Mouse (Mus musculus): ENCODE measurements around the gene Olfr868. TPM values are rescaled to one million over a fixed set of nuclear protein-coding genes. Genes with fewer than 3 reads are reported as not detected.

Gene Olfr868
- polyA plus RNA-seq (2012; rRNA removed) (not detected in 2 replicates), polyA plus RNA-seq (2014; fragmentation: Nextera tagmentation; extraction: Ambion mirVana) (not detected in 2 replicates)

- no peak within 1 kb of the TSS for H3K9ac ChIP-seq (replicated peaks)
- H3K4me2 ChIP-seq (ENCODE audit: low read depth) = no peak within 1 kb of the TSS
- H3K27ac ChIP-seq = no peak within 1 kb of the TSS
- H3K36me3 ChIP-seq (replicated peaks; ENCODE audit: control insufficient read depth, insufficient read depth, low read depth) = no peaks in the 10 kb centered on the region
- no peak within 1 kb of the TSS for H3K4me3 ChIP-seq (ENCODE audit: insufficient read depth in 1 of 2, low read depth in 2 of 2, low read length in 2 of 2)
- no peaks in the 10 kb centered on the region for H3K4me1 ChIP-seq (replicated peaks; ENCODE audit: control insufficient read depth in 2 of 2, insufficient read depth in 2 of 2, low read length in 1 of 2)
- WGBS (ENCODE audit: insufficient replicate concordance) = 18% methylated on average over 2 of the region's 2 CpGs
- no peaks in the 10 kb centered on the region for H3K27me3 ChIP-seq (ENCODE audit: control insufficient read depth, insufficient read depth, low read length)
- no peaks in the 10 kb centered on the region for H3K9me3 ChIP-seq (ENCODE audit: control insufficient read depth, low read length)
- no peak for ATAC-seq (ENCODE audit: insufficient read depth)
- no peak for DNase-seq (ENCODE audit: low read depth in 3 of 3, low spot score in 3 of 3)
- TF ChIP-seq EP300 (IDR thresholded peaks at IDR 0.05; ENCODE audit: low read depth) (no peak), CTCF (IDR thresholded peaks at IDR 0.05; ENCODE audit: low read depth) (no peak)
These were observed at the start of gene Olfr868 for GRCm38 (mm10) chr9:20098326-20098725. TSS of gene Olfr868 (plus strand) at chr9:20098626.

GRCm38 (mm10) chr9:20057462-20057861 is 41.0 kb upstream of the Olfr868 start, which contains the start of gene Olfr867:
TSS of gene Olfr867 (minus strand) at chr9:20057562.
- DNase-seq (ENCODE audit: low read depth in 3 of 3, low spot score in 3 of 3) = no peak
- H3K27ac ChIP-seq = no peak within 1 kb of the TSS
- no peak for ATAC-seq (ENCODE audit: insufficient read depth)
- H3K9ac ChIP-seq (replicated peaks) = no peak within 1 kb of the TSS
- H3K4me3 ChIP-seq (ENCODE audit: insufficient read depth in 1 of 2, low read depth in 2 of 2, low read length in 2 of 2) = no peak within 1 kb of the TSS
- no peaks in the 10 kb centered on the region for H3K9me3 ChIP-seq (ENCODE audit: control insufficient read depth, low read length)
- H3K36me3 ChIP-seq (replicated peaks; ENCODE audit: control insufficient read depth, insufficient read depth, low read depth) = no peaks in the 10 kb centered on the region
- no peak within 1 kb of the TSS for H3K4me2 ChIP-seq (ENCODE audit: low read depth)
- WGBS (ENCODE audit: insufficient replicate concordance) = 49% methylated on average over 1 of the region's 1 CpGs
- H3K27me3 ChIP-seq (ENCODE audit: control insufficient read depth, insufficient read depth, low read length) = no peaks in the 10 kb centered on the region
- TF ChIP-seq CTCF (IDR thresholded peaks at IDR 0.05; ENCODE audit: low read depth) (no peak), EP300 (IDR thresholded peaks at IDR 0.05; ENCODE audit: low read depth) (no peak)
- H3K4me1 ChIP-seq (replicated peaks; ENCODE audit: control insufficient read depth in 2 of 2, insufficient read depth in 2 of 2, low read length in 1 of 2) = no peaks in the 10 kb centered on the region

- Histone ChIP-seq H3K27me3 (ENCODE audit: control insufficient read depth, insufficient read depth, low read length) (no peaks in the 10 kb centered on the region), H3K9ac (replicated peaks) (no peak overlapping the region), H3K4me1 (replicated peaks; ENCODE audit: control insufficient read depth in 2 of 2, insufficient read depth in 2 of 2, low read length in 1 of 2) (no peaks in the 10 kb centered on the region), H3K9me3 (ENCODE audit: control insufficient read depth, low read length) (no peaks in the 10 kb centered on the region), H3K4me3 (ENCODE audit: insufficient read depth in 1 of 2, low read depth in 2 of 2, low read length in 2 of 2) (no peak overlapping the region), H3K36me3 (replicated peaks; ENCODE audit: control insufficient read depth, insufficient read depth, low read depth) (no peaks in the 10 kb centered on the region), H3K4me2 (ENCODE audit: low read depth) (no peak overlapping the region), H3K27ac (no peak overlapping the region)
- DNase-seq (ENCODE audit: low read depth in 3 of 3, low spot score in 3 of 3) (no peak), ATAC-seq (ENCODE audit: insufficient read depth) (no peak)
- TF ChIP-seq EP300 (IDR thresholded peaks at IDR 0.05; ENCODE audit: low read depth) (no peak), CTCF (IDR thresholded peaks at IDR 0.05; ENCODE audit: low read depth) (no peak)
- WGBS (ENCODE audit: insufficient replicate concordance) = 53% methylated on average over 3 of the region's 3 CpGs
These were observed 28.2 kb upstream of the Olfr868 start for GRCm38 (mm10) chr9:20070236-20070635.

- Histone ChIP-seq H3K9me3 (ENCODE audit: control insufficient read depth, low read length) (no peaks in the 10 kb centered on the region), H3K4me1 (replicated peaks; ENCODE audit: control insufficient read depth in 2 of 2, insufficient read depth in 2 of 2, low read length in 1 of 2) (no peaks in the 10 kb centered on the region), H3K9ac (replicated peaks) (no peak overlapping the region), H3K36me3 (replicated peaks; ENCODE audit: control insufficient read depth, insufficient read depth, low read depth) (no peaks in the 10 kb centered on the region), H3K4me3 (ENCODE audit: insufficient read depth in 1 of 2, low read depth in 2 of 2, low read length in 2 of 2) (no peak overlapping the region), H3K4me2 (ENCODE audit: low read depth) (no peak overlapping the region), H3K27me3 (ENCODE audit: control insufficient read depth, insufficient read depth, low read length) (no peaks in the 10 kb centered on the region), H3K27ac (no peak overlapping the region)
- DNase-seq (ENCODE audit: low read depth in 3 of 3, low spot score in 3 of 3) = no peak
- WGBS (ENCODE audit: insufficient replicate concordance) = 66% methylated on average over 1 of the region's 1 CpGs
- TF ChIP-seq EP300 (IDR thresholded peaks at IDR 0.05; ENCODE audit: low read depth) (no peak), CTCF (IDR thresholded peaks at IDR 0.05; ENCODE audit: low read depth) (no peak)
- ATAC-seq (ENCODE audit: insufficient read depth) = no peak
These were observed 27.1 kb upstream of the Olfr868 start for GRCm38 (mm10) chr9:20071291-20071690.

GRCm38 (mm10) chr9:20073523-20074177 is 24.8 kb upstream of the Olfr868 start:
- H3K4me3 ChIP-seq (ENCODE audit: insufficient read depth in 1 of 2, low read depth in 2 of 2, low read length in 2 of 2) = no peak overlapping the region
- no peak overlapping the region for H3K27ac ChIP-seq
- 45% methylated on average over 7 of the region's 7 CpGs for WGBS (ENCODE audit: insufficient replicate concordance)
- no peaks in the 10 kb centered on the region for H3K9me3 ChIP-seq (ENCODE audit: control insufficient read depth, low read length)
- no peaks in the 10 kb centered on the region for H3K36me3 ChIP-seq (replicated peaks; ENCODE audit: control insufficient read depth, insufficient read depth, low read depth)
- ATAC-seq (ENCODE audit: insufficient read depth) (no peak), DNase-seq (ENCODE audit: low read depth in 3 of 3, low spot score in 3 of 3) (no peak)
- no peak overlapping the region for H3K4me2 ChIP-seq (ENCODE audit: low read depth)
- H3K4me1 ChIP-seq (replicated peaks; ENCODE audit: control insufficient read depth in 2 of 2, insufficient read depth in 2 of 2, low read length in 1 of 2) = no peaks in the 10 kb centered on the region
- no peak for TF ChIP-seq CTCF (IDR thresholded peaks at IDR 0.05; ENCODE audit: low read depth)
- TF ChIP-seq EP300 (IDR thresholded peaks at IDR 0.05; ENCODE audit: low read depth) = no peak
- no peaks in the 10 kb centered on the region for H3K27me3 ChIP-seq (ENCODE audit: control insufficient read depth, insufficient read depth, low read length)
- H3K9ac ChIP-seq (replicated peaks) = no peak overlapping the region
